24 mouse cellular contexts compared by ENCODE assay signal in the genomic region with DNA sequence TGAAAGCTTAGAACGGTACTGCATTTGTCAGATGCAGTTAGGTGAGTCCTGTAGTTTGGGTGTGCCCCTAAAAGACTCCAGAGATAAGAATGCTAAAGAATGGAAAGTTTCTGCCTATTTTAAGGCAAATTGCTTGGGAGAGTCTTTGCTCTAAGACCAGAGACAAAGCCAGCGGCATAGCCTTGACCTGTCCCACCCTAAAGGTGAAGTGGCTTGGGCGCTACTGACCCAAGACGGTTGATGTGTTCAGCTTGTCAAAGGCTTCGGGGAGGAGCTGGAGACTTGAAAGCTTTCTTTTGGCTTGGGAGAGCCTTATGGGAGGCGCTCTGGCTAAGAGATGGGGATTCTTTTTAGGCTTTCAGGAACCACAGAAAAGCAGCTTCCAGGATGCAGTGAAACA.
"Had no signal": no experiment of that assay in that cellular context is flagged by ENCODE, and none has a peak within 500 bp of the region (broad histone marks: within the 10 kb centered on the region; RNA-seq: fewer than 3 reads in every experiment).

No protein-coding gene starts in this region.

- H3K4me1 ChIP-seq: heart, embryonic 13.5 days; heart, embryonic 15.5 days; hindbrain, embryonic 13.5 days; hindbrain, embryonic 15.5 days; kidney, embryonic 15.5 days; limb, embryonic 10.5 days; limb, embryonic 12.5 days; liver, embryonic 13.5 days; liver, embryonic 15.5 days had no signal

- H3K36me3 ChIP-seq: heart, embryonic 15.5 days had no signal

- DNase-seq: gastrocnemius, postnatal 14 days; gastrocnemius, postnatal 36 days; heart, adult 18-20 months; heart, postnatal 14 days; heart, postnatal 36 days; kidney, adult 11 months; kidney, adult 2 months; kidney, adult 9 months; kidney, postnatal 25 days; kidney, postnatal 4 days; liver; liver, embryonic 13.5 days had no signal

- H3K4me3 ChIP-seq: heart, embryonic 13.5 days; heart, embryonic 15.5 days; hindbrain, embryonic 13.5 days; hindbrain, embryonic 15.5 days; kidney, embryonic 15.5 days; layer of hippocampus, adult 2 months; left cerebral cortex, adult 2 months; limb, embryonic 10.5 days; limb, embryonic 12.5 days; liver, embryonic 13.5 days; liver, embryonic 15.5 days had no signal

- H3K9ac ChIP-seq: heart, embryonic 13.5 days; heart, embryonic 15.5 days; hindbrain, embryonic 13.5 days; hindbrain, embryonic 15.5 days; kidney, embryonic 15.5 days; limb, embryonic 12.5 days; liver, embryonic 13.5 days; liver, embryonic 15.5 days had no signal

- H3K27ac ChIP-seq: heart, embryonic 13.5 days; heart, embryonic 15.5 days; hindbrain, embryonic 13.5 days; hindbrain, embryonic 15.5 days; hindbrain, postnatal 0 days; kidney, embryonic 15.5 days; kidney, postnatal 0 days; layer of hippocampus, adult 2 months; left cerebral cortex, adult 2 months; limb, embryonic 10.5 days; limb, embryonic 12.5 days; liver, embryonic 13.5 days; liver, embryonic 15.5 days had no signal

- H3K27me3 ChIP-seq: heart, embryonic 13.5 days; heart, embryonic 15.5 days; hindbrain, embryonic 13.5 days; hindbrain, embryonic 15.5 days; kidney, embryonic 15.5 days; limb, embryonic 12.5 days; liver, embryonic 13.5 days; liver, embryonic 15.5 days had no signal

- H3K9me3 ChIP-seq: heart, embryonic 15.5 days; limb, embryonic 10.5 days; liver, embryonic 15.5 days had no signal
